Mouse (Mus musculus): ENCODE results near the gene Efemp1. TPM values are rescaled to one million over a fixed set of nuclear protein-coding genes. Genes with fewer than 3 reads are reported as not detected.

The Efemp1 gene
- 197 TPM for polyA plus RNA-seq (2014; fragmentation: Illumina TruSeq; extraction: RNeasy Lipid Tissue Mini Kit (QIAGEN cat#74804); ENCODE audit: low read depth, low replicate concordance)

DNA sequence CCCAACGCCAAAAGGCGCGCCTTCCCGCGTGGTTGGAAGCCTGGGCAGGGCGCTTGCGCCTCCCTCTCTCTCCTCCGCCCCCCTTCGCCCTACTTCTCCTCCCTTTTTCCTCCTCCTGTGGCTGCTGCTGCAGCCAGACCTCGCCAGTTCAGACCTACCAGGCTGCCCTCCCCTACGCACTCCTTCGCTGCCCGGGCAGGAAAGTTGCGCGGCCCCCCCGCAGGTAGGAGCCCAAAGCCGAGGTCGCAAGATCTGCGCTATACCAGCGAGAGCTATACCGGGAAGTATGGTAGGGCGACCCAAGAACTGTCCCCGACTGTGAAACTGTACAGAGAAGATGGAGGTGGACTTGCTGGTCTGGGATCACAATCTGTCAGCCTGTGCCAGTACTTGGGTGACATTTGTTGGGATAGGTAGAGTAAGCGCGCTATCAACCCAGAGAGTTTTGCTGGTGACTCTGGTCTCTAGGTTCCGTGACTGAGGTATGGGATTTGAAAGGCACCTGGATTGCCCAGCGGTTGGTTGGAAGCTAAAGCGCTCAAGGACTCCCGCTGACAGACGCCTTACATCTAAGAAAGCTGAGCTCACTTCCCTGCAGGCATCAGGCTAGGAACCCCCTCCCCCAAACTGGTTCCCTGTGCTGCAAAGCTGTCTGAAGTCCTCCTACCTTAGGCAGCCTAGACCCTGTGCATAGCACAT is at the start of gene Efemp1:
Efemp1 (plus strand) TSS at position 103 of the 699 bp plus-strand sequence.

